Mouse (Mus musculus) midbrain, embryonic 15.5 days (tissue): ENCODE measurements around the gene Prl7b1. TPM values are rescaled to one million over a fixed set of nuclear protein-coding genes. Genes with fewer than 3 reads are reported as not detected.

Experiments used
- ATAC-seq: fragments of 200-750 bp; cut with Nextera tagmentation; replicated peaks from 2 replicates; pipeline ENCODE4 v1.8.0; 2017; ENCODE audit warnings: moderate TSS enrichment
- H3K27ac ChIP-seq: fragments of 300-500 bp; sonication (generic); 2 replicates; pipeline ENCODE4 v1.5.1; 2015; ENCODE audit warnings: mild to moderate bottlenecking, inconsistent platforms
- H3K27me3 ChIP-seq: fragments of 300-500 bp; sonication (generic); replicated peaks from 2 replicates; pipeline ENCODE4 v1.6.1; 2015; ENCODE audit warnings: inconsistent platforms
- H3K36me3 ChIP-seq: fragments of 300-500 bp; sonication (generic); replicated peaks from 2 replicates; pipeline ENCODE4 v1.6.1; 2015; ENCODE audit warnings: inconsistent platforms
- H3K4me1 ChIP-seq: fragments of 300-500 bp; sonication (generic); 2 replicates; pipeline ENCODE4 v1.6.1; 2015; ENCODE audit warnings: inconsistent platforms
- H3K4me2 ChIP-seq: fragments of 300-500 bp; sonication (generic); 2 replicates; pipeline ENCODE4 v1.6.1; 2015; ENCODE audit warnings: inconsistent platforms, mild to moderate bottlenecking, moderate library complexity
- H3K4me3 ChIP-seq: fragments of 300-500 bp; sonication (generic); 2 replicates; pipeline ENCODE4 v1.5.1; 2015; ENCODE audit warnings: mild to moderate bottlenecking, inconsistent platforms
- H3K9ac ChIP-seq: fragments of 300-500 bp; sonication (generic); 2 replicates; pipeline ENCODE4 v1.6.1; 2015; ENCODE audit warnings: mild to moderate bottlenecking, inconsistent platforms
- H3K9me3 ChIP-seq: fragments of 300-500 bp; sonication (generic); 2 replicates; pipeline ENCODE4 v1.6.1; 2016; ENCODE audit warnings: inconsistent platforms
- WGBS: fragments of 180-500 bp; shearing (Covaris S2); methylation state at CpG from one replicate; pipeline ENCODE4 v1.1.7; 2015; ENCODE audit warnings: mixed read lengths; 5-methylcytosine and 5-hydroxymethylcytosine counted together
- polyA plus RNA-seq: library from polyadenylated mRNA; unstranded; fragments of >200 nt; fragmentation: Nextera tagmentation; extraction: Ambion mirVana; gene quantifications from 2 replicates; pipeline ENCODE4 v1.2.1, GENCODE M21; 2015

Prl7b1 gene
- polyA plus RNA-seq, result not detected in 2 replicates

DNA sequence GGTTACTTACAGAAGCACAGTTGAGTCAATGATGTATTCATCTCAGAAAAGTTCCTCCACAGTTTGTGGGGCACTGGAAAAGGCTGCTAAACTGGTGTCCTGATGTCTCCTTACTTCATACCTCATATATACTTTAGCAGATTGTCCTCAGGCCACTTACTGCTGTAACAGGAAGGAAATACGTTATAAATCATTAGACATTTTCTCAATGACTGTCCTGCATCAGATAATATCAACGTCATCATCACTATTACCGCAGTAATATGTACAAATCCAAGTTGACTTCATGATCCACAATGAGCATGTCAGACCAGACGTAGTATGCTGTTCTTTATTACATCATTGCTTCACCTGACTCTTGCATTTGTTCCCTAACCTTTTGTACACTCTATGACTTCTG, at the start of gene Prl7b1:
Gene Prl7b1 (minus strand): TSS at position 101 of the 400 bp plus-strand sequence.
- H3K36me3 ChIP-seq, result no peaks in the 10 kb centered on the region
- no peak within 1 kb of the TSS for H3K27ac ChIP-seq
- no peak for ATAC-seq
- no peaks in the 10 kb centered on the region for H3K27me3 ChIP-seq
- H3K9me3 ChIP-seq, result no peaks in the 10 kb centered on the region
- no peak within 1 kb of the TSS for H3K4me3 ChIP-seq
- no peaks in the 10 kb centered on the region for H3K4me1 ChIP-seq
- WGBS, result 86% methylated on average over 4 of the region's 4 CpGs
- no peak within 1 kb of the TSS for H3K4me2 ChIP-seq
- H3K9ac ChIP-seq, result no peak within 1 kb of the TSS

DNA sequence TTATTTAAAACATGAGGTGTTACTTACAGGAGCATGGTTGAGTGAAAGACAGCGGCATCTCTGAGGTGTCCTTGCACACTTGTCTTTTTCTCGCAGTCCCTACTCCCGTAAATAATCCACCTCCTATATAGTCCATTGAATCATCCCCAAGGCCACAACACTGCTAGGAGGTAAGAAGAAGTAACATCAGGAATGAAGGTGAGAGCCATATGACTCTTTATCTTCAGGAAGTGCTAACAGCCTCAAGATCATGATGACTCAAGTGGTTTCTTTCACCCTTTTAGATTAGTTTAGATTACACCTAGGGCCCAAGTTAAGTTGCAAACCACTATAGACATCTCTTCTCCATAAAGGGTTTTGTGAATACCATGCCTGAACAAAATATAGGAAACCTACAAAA, 32.0 kb upstream of the Prl7b1 start, which contains the start of gene Prl7a1:
Gene Prl7a1 (minus strand): TSS at position 101 of the 400 bp plus-strand sequence.
- Histone ChIP-seq H3K4me2 (no peak within 1 kb of the TSS), H3K36me3 (no peaks in the 10 kb centered on the region), H3K4me3 (no peak within 1 kb of the TSS), H3K9me3 (no peaks in the 10 kb centered on the region), H3K9ac (no peak within 1 kb of the TSS), H3K27me3 (no peaks in the 10 kb centered on the region), H3K27ac (no peak within 1 kb of the TSS), H3K4me1 (no peaks in the 10 kb centered on the region)
- ATAC-seq, result no peak
- WGBS, result 97% methylated on average over 3 of the region's 3 CpGs

DNA sequence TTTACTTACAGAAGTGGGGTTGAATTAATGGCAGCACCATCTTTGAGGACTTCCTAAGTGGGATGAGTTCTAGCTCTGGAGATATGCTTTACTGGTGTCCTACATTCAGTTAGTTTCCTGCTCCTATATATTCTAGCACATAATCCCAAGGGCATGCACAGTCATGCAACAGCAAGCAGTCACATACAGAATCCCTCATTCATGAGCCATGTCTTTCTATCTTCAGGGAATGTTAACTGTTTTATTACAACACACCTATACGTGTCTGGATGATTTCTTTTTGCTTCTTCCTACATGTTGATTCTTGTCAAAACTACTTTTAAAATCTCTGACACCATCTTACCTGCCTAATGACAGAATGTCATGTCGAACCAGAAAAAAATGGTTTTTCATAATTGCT, 28.3 kb downstream of the Prl7b1 start, which contains the start of gene Prl8a1:
Gene Prl8a1 (minus strand): TSS at position 101 of the 400 bp plus-strand sequence.
- H3K4me2 ChIP-seq, result no peak within 1 kb of the TSS
- no peak for ATAC-seq
- H3K27ac ChIP-seq, result no peak within 1 kb of the TSS
- no peaks in the 10 kb centered on the region for H3K9me3 ChIP-seq
- no peaks in the 10 kb centered on the region for H3K27me3 ChIP-seq
- 79% methylated on average over 2 of the region's 2 CpGs for WGBS
- H3K9ac ChIP-seq, result no peak within 1 kb of the TSS
- H3K4me3 ChIP-seq, result no peak within 1 kb of the TSS
- H3K36me3 ChIP-seq, result no peaks in the 10 kb centered on the region
- H3K4me1 ChIP-seq, result no peaks in the 10 kb centered on the region

DNA sequence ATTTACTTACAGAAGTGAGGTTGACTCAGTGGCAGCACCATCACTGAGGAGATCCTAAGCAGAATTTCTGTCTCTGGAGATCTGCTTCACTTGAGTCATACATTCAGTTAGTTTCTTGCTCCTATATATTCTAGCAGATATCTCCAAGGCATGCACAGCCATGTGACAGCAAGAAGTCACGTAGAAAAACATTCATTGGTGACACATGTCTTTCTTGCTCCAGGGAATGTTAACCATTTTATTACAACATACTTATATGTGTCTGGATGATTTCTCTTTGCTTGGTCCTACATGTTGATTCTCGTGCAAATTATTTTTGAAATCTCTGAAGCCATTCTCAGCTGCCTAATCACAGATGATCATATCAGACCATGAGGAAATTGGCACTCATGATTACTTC, 45.9 kb downstream of the Prl7b1 start, which contains the start of gene Prl8a9:
Gene Prl8a9 (minus strand): TSS at position 101 of the 400 bp plus-strand sequence.
- H3K27me3 ChIP-seq, result no peaks in the 10 kb centered on the region
- H3K4me2 ChIP-seq, result no peak within 1 kb of the TSS
- no peaks in the 10 kb centered on the region for H3K36me3 ChIP-seq
- 82% methylated on average over 2 of the region's 2 CpGs for WGBS
- no peaks in the 10 kb centered on the region for H3K9me3 ChIP-seq
- no peak within 1 kb of the TSS for H3K27ac ChIP-seq
- no peak within 1 kb of the TSS for H3K9ac ChIP-seq
- H3K4me1 ChIP-seq, result no peaks in the 10 kb centered on the region
- ATAC-seq, result no peak
- H3K4me3 ChIP-seq, result no peak within 1 kb of the TSS

DNA sequence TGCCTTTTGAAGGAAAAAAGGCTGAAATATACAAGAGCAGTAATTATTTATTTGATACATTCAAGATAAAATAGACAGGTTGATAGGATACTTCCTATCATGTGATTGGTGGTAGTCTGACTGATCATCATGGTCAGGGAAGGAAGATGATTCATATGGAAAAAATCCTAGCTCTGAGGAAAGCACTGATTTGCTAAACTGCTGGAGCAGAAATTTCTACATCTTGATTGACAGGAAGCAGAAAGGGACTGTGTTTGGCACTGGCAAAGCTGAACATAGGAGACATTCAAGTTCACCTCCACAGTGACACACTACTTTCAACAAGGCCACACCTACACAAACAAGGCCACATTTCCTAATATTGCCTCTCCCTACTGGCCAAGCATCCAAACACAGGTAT, 57.0 kb downstream of the Prl7b1 start:
- Histone ChIP-seq H3K9ac (no peak overlapping the region), H3K4me3 (no peak overlapping the region), H3K9me3 (no peaks in the 10 kb centered on the region), H3K4me2 (no peak overlapping the region), H3K27ac (no peak overlapping the region), H3K36me3 (no peaks in the 10 kb centered on the region), H3K27me3 (no peaks in the 10 kb centered on the region), H3K4me1 (no peaks in the 10 kb centered on the region)
- no peak for ATAC-seq

Other genes starting within 250 kb of the Prl7b1 start
- not detected in 2 replicates for gene Prl2b1, start 219.7 kb downstream of the Prl7b1 start, polyA plus RNA-seq
- gene Prl8a6, start 171.9 kb downstream of the Prl7b1 start, polyA plus RNA-seq, result not detected in 2 replicates
- gene Prl8a8, start 97.4 kb downstream of the Prl7b1 start, polyA plus RNA-seq, result not detected in 2 replicates
- gene Prl8a9, start 46.0 kb downstream of the Prl7b1 start, polyA plus RNA-seq, result not detected in 2 replicates
- gene Prl8a1, start 28.4 kb downstream of the Prl7b1 start, polyA plus RNA-seq, result not detected in 2 replicates
- not detected in 2 replicates for gene Prl7a1, start 31.9 kb upstream of the Prl7b1 start, polyA plus RNA-seq
- gene Prl7a2, start 57.5 kb upstream of the Prl7b1 start, polyA plus RNA-seq, result not detected in 2 replicates
- not detected in 2 replicates for gene Prl7d1, start 106.2 kb upstream of the Prl7b1 start, polyA plus RNA-seq
- gene Prl7c1, start 170.2 kb upstream of the Prl7b1 start, polyA plus RNA-seq, result not detected in 2 replicates
- gene Prl2a1, start 191.1 kb upstream of the Prl7b1 start, polyA plus RNA-seq, result not detected in 2 replicates
- gene Prl2c1, start 238.8 kb upstream of the Prl7b1 start, polyA plus RNA-seq, result not detected in 2 replicates